Mouse (Mus musculus): ENCODE data around the gene Casz1.

DNA sequence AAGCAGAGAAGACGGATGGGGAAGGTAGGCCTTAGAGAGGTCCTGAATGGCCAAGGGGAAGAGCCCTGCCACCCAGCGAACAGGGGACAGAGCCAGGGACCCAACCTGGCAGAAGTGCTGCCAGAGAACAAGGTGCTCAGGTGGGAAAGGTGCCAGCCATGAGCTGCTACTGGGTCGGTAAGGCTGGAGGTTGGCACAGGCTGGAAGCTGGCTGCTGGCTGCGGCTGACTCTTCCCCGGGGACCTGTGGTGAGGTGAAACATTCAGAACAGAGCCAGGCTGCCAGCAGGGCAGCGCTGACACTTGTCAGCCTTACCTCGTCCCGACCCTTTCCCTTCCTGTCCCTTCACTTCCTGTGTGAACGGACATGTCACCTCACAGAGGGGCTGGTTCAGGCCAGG is 124.1 kb downstream of the Casz1 start:
- no peak for TF ChIP-seq CTCF (IDR thresholded peaks at IDR 0.05; ENCODE audit: low read depth, low read length)
- TF ChIP-seq POLR2A (IDR thresholded peaks at IDR 0.05; ENCODE audit: borderline replicate concordance, low read depth, low read length): no peak
